Mouse (Mus musculus) kidney, embryonic 15.5 days (tissue): ENCODE measurements around the gene Gdf11. TPM values are rescaled to one million over a fixed set of nuclear protein-coding genes. Genes with fewer than 3 reads are reported as not detected.

ENCODE experiments used
- ATAC-seq: fragments of 200-750 bp; cut with Nextera tagmentation; replicated peaks from 2 replicates; pipeline ENCODE4 v1.8.0; 2017; ENCODE audit warnings: moderate TSS enrichment; ENCODE audit not compliant: low FRiP score
- H3K27ac ChIP-seq: fragments of 300-500 bp; sonication (generic); 2 replicates; pipeline ENCODE4 v1.5.1; 2015; ENCODE audit warnings: mild to moderate bottlenecking, inconsistent platforms
- H3K27me3 ChIP-seq: fragments of 300-500 bp; sonication (generic); 2 replicates; pipeline ENCODE4 v1.6.1; 2015; ENCODE audit warnings: inconsistent platforms
- H3K36me3 ChIP-seq: fragments of 300-500 bp; sonication (generic); 2 replicates; pipeline ENCODE4 v1.6.1; 2015; ENCODE audit warnings: inconsistent platforms
- H3K4me1 ChIP-seq: fragments of 300-500 bp; sonication (generic); 2 replicates; pipeline ENCODE4 v1.6.1; 2015; ENCODE audit warnings: inconsistent platforms
- H3K4me2 ChIP-seq: fragments of 300-500 bp; sonication (generic); 2 replicates; pipeline ENCODE4 v1.6.1; 2015; ENCODE audit warnings: moderate library complexity, mild to moderate bottlenecking, inconsistent platforms
- H3K4me3 ChIP-seq: fragments of 300-500 bp; sonication (generic); replicated peaks from 2 replicates; pipeline ENCODE4 v1.5.1; 2015; ENCODE audit warnings: mild to moderate bottlenecking, inconsistent platforms
- H3K9ac ChIP-seq: fragments of 300-500 bp; sonication (generic); 2 replicates; pipeline ENCODE4 v1.6.1; 2015; ENCODE audit warnings: mild to moderate bottlenecking, inconsistent platforms
- H3K9me3 ChIP-seq: fragments of 300-500 bp; sonication (generic); replicated peaks from 2 replicates; pipeline ENCODE4 v1.6.1; 2016; ENCODE audit warnings: inconsistent platforms
- WGBS: fragments of 180-500 bp; shearing (Covaris S2); methylation state at CpG from one replicate; pipeline ENCODE4 v1.1.7; 2015; ENCODE audit warnings: mixed read lengths; 5-methylcytosine and 5-hydroxymethylcytosine counted together
- polyA plus RNA-seq: library from polyadenylated mRNA; unstranded; fragments of >200 nt; fragmentation: Nextera tagmentation; extraction: Ambion mirVana; gene quantifications from 2 replicates; pipeline ENCODE4 v1.2.1, GENCODE M21; 2015

Gene Gdf11
- polyA plus RNA-seq, 1 experiment from 2014 or later, result 7.2 TPM

GRCm38 (mm10) chr10:128843260-128843659 lies 48.3 kb downstream of the Gdf11 start:
- no peaks in the 10 kb centered on the region for H3K9me3 ChIP-seq
- H3K27me3 ChIP-seq, result no peaks in the 10 kb centered on the region
- no peak overlapping the region for H3K9ac ChIP-seq
- ATAC-seq, result no peak
- H3K4me3 ChIP-seq, result no peak overlapping the region
- 93% methylated on average over 5 of the region's 5 CpGs for WGBS
- peaks cover 10% of the 10 kb centered on the region; the same call in 1 of the 2 replicates for H3K4me1 ChIP-seq
- no peak overlapping the region for H3K27ac ChIP-seq
- H3K36me3 ChIP-seq, result peaks cover 80% of the 10 kb centered on the region
- no peak overlapping the region for H3K4me2 ChIP-seq

- Histone ChIP-seq H3K9ac (no peak overlapping the region), H3K9me3 (no peaks in the 10 kb centered on the region), H3K4me1 (peaks cover 7% of the 10 kb centered on the region; the same call in 1 of the 2 replicates), H3K27me3 (no peaks in the 10 kb centered on the region), H3K4me2 (no peak overlapping the region), H3K27ac (no peak overlapping the region), H3K36me3 (peaks cover 84% of the 10 kb centered on the region), H3K4me3 (no peak overlapping the region)
- no peak for ATAC-seq
Observed at GRCm38 (mm10) chr10:128840612-128841011, 50.9 kb downstream of the Gdf11 start.

- no peak overlapping the region for H3K9ac ChIP-seq
- H3K9me3 ChIP-seq, result no peaks in the 10 kb centered on the region
- peaks cover 86% of the 10 kb centered on the region for H3K36me3 ChIP-seq
- no peak overlapping the region for H3K27ac ChIP-seq
- no peak overlapping the region for H3K4me2 ChIP-seq
- no peaks in the 10 kb centered on the region for H3K27me3 ChIP-seq
- H3K4me1 ChIP-seq, result no peaks in the 10 kb centered on the region
- no peak overlapping the region for H3K4me3 ChIP-seq
- ATAC-seq, result no peak
Observed at GRCm38 (mm10) chr10:128839434-128839833, 52.1 kb downstream of the Gdf11 start.

- no peak for ATAC-seq
- no peak overlapping the region for H3K4me2 ChIP-seq
- H3K9me3 ChIP-seq, result no peaks in the 10 kb centered on the region
- H3K27me3 ChIP-seq, result no peaks in the 10 kb centered on the region
- no peaks in the 10 kb centered on the region for H3K4me1 ChIP-seq
- H3K27ac ChIP-seq, result no peak overlapping the region
- H3K36me3 ChIP-seq, result peaks cover 92% of the 10 kb centered on the region
- H3K4me3 ChIP-seq, result no peak overlapping the region
- no peak overlapping the region for H3K9ac ChIP-seq
Observed at GRCm38 (mm10) chr10:128837400-128837799, 54.1 kb downstream of the Gdf11 start.

Other genes starting within 250 kb of the Gdf11 start
- 1.9 and 2.2 TPM in 2 replicates for gene Ikzf4, start 245.7 kb downstream of the Gdf11 start, polyA plus RNA-seq
- gene Suox, start 217.6 kb downstream of the Gdf11 start, polyA plus RNA-seq, result 11.7 and 13.2 TPM in 2 replicates
- 71.4 and 72.3 TPM in 2 replicates for gene Rab5b, start 195.5 kb downstream of the Gdf11 start, polyA plus RNA-seq
- 1.2 TPM in 2 replicates for gene Pmel, start 187.5 kb downstream of the Gdf11 start, polyA plus RNA-seq
- gene Cdk2, start 186.7 kb downstream of the Gdf11 start, polyA plus RNA-seq, result 106 and 107 TPM in 2 replicates
- 5.9 and 6.0 TPM in 2 replicates for gene Dgka, start 146.9 kb downstream of the Gdf11 start, polyA plus RNA-seq
- 40.2 and 41.4 TPM in 2 replicates for gene Pym1, start 143.8 kb downstream of the Gdf11 start, polyA plus RNA-seq
- 0.73 and 1.6 TPM in 2 replicates for gene Mmp19, start 100.8 kb downstream of the Gdf11 start, polyA plus RNA-seq
- gene Dnajc14, start 87.7 kb downstream of the Gdf11 start, polyA plus RNA-seq, result 54.0 and 56.0 TPM in 2 replicates
- gene Tmem198b, start 87.3 kb downstream of the Gdf11 start, polyA plus RNA-seq, result 16.7 and 20.6 TPM in 2 replicates
- 208 and 213 TPM in 2 replicates for gene Sarnp, start 74.4 kb downstream of the Gdf11 start, polyA plus RNA-seq
- 80.9 and 83.4 TPM in 2 replicates for gene Ormdl2, start 70.1 kb downstream of the Gdf11 start, polyA plus RNA-seq
- 671 and 731 TPM in 2 replicates for gene Cd63, start 9.3 kb upstream of the Gdf11 start, polyA plus RNA-seq
- 15.3 and 18.8 TPM in 2 replicates for gene Rdh5, start 31.2 kb upstream of the Gdf11 start, polyA plus RNA-seq
- 220 and 231 TPM in 2 replicates for gene Bloc1s1, start 32.3 kb upstream of the Gdf11 start, polyA plus RNA-seq
- gene Itga7, start 42.1 kb upstream of the Gdf11 start, polyA plus RNA-seq, result 3.6 and 4.2 TPM in 2 replicates
- gene Mettl7b, start 69.3 kb upstream of the Gdf11 start, polyA plus RNA-seq, result 5.6 and 6.4 TPM in 2 replicates
- gene Olfr9, start 97.7 kb upstream of the Gdf11 start, polyA plus RNA-seq, result not detected in 2 replicates
- gene Olfr763, start 119.1 kb upstream of the Gdf11 start, polyA plus RNA-seq, result not detected in 2 replicates
- gene Olfr764-ps1, start 148.2 kb upstream of the Gdf11 start, polyA plus RNA-seq, result not detected in 2 replicates
- gene Olfr765, start 158.3 kb upstream of the Gdf11 start, polyA plus RNA-seq, result not detected in 2 replicates
- not detected in 2 replicates for gene Olfr766-ps1, start 177.3 kb upstream of the Gdf11 start, polyA plus RNA-seq
- not detected in 2 replicates for gene Olfr767, start 191.2 kb upstream of the Gdf11 start, polyA plus RNA-seq
- not detected in 2 replicates for gene Olfr768, start 207.7 kb upstream of the Gdf11 start, polyA plus RNA-seq
- not detected in 2 replicates for gene Olfr769, start 226.1 kb upstream of the Gdf11 start, polyA plus RNA-seq
- gene Olfr770, start 247.3 kb upstream of the Gdf11 start, polyA plus RNA-seq, result not detected in 2 replicates